Mouse (Mus musculus) limb, embryonic 13.5 days (tissue): ENCODE measurements around the gene Ncstn. TPM values are rescaled to one million over a fixed set of nuclear protein-coding genes. Genes with fewer than 3 reads are reported as not detected.

Experiments
- ATAC-seq: fragments of 200-750 bp; cut with Nextera tagmentation; 2 replicates; pipeline ENCODE4 v1.8.0; 2017; ENCODE audit warnings: low read depth, moderate number of reproducible peaks, moderate TSS enrichment; ENCODE audit not compliant: low FRiP score
- H3K27ac ChIP-seq: fragments of 300-500 bp; sonication (generic); 2 replicates; pipeline ENCODE4 v1.5.1; 2015; ENCODE audit warnings: inconsistent platforms, mild to moderate bottlenecking, moderate library complexity
- H3K27me3 ChIP-seq: fragments of 300-500 bp; sonication (generic); 2 replicates; pipeline ENCODE4 v1.6.1; 2015; ENCODE audit warnings: mild to moderate bottlenecking, inconsistent platforms
- H3K36me3 ChIP-seq: fragments of 300-500 bp; sonication (generic); 2 replicates; pipeline ENCODE4 v1.6.1; 2015; ENCODE audit warnings: inconsistent platforms, mild to moderate bottlenecking, moderate library complexity
- H3K4me1 ChIP-seq: fragments of 300-500 bp; sonication (generic); 2 replicates; pipeline ENCODE4 v1.6.1; 2015; ENCODE audit warnings: inconsistent platforms
- H3K4me2 ChIP-seq: fragments of 300-500 bp; sonication (generic); replicated peaks from 2 replicates; pipeline ENCODE4 v1.6.1; 2015; ENCODE audit warnings: inconsistent platforms, mild to moderate bottlenecking, moderate library complexity
- H3K4me3 ChIP-seq: fragments of 300-500 bp; sonication (generic); 2 replicates; pipeline ENCODE4 v1.5.1; 2015; ENCODE audit warnings: moderate library complexity, mild to moderate bottlenecking, inconsistent platforms
- H3K9ac ChIP-seq: fragments of 300-500 bp; sonication (generic); 2 replicates; pipeline ENCODE4 v1.6.1; 2015; ENCODE audit warnings: mild to moderate bottlenecking, inconsistent platforms
- H3K9me3 ChIP-seq: fragments of 300-500 bp; sonication (generic); 2 replicates; pipeline ENCODE4 v1.6.1; 2016; ENCODE audit warnings: inconsistent platforms
- whole genome bisulfite sequencing: fragments of 180-500 bp; shearing (Covaris S2); methylation state at CpG from one replicate; pipeline ENCODE4 v1.1.7; 2015; 5-methylcytosine and 5-hydroxymethylcytosine counted together
- polyA plus RNA-seq: library from polyadenylated mRNA; unstranded; fragments of >200 nt; fragmentation: Nextera tagmentation; extraction: Ambion mirVana; gene quantifications from 2 replicates; pipeline ENCODE4 v1.2.1, GENCODE M21; 2015

Gene Ncstn
- polyA plus RNA-seq, 1 experiment from 2014 or later = 107 TPM

- ATAC-seq = no peak
- no peak overlapping the region for H3K4me2 ChIP-seq
- no peak overlapping the region for H3K4me3 ChIP-seq
- 66% methylated on average over 13 of the region's 13 CpGs for WGBS
- H3K4me1 ChIP-seq = peaks cover 24% of the 10 kb centered on the region
- peak overlapping the region; percentile 65 for H3K27ac ChIP-seq
- no peaks in the 10 kb centered on the region for H3K9me3 ChIP-seq
- no peak overlapping the region for H3K9ac ChIP-seq
- H3K27me3 ChIP-seq = no peaks in the 10 kb centered on the region
- H3K36me3 ChIP-seq = peaks cover 58% of the 10 kb centered on the region
Observed at GRCm38 (mm10) chr1:172064613-172065141, 17.9 kb downstream of the Ncstn start.

- H3K27ac ChIP-seq = peak overlapping the region; percentile 22; the same call in 1 of the 2 replicates
- H3K9ac ChIP-seq = no peak overlapping the region
- peaks cover 24% of the 10 kb centered on the region for H3K4me1 ChIP-seq
- 24% methylated on average over 4 of the region's 4 CpGs for WGBS
- H3K27me3 ChIP-seq = no peaks in the 10 kb centered on the region
- H3K9me3 ChIP-seq = no peaks in the 10 kb centered on the region
- H3K4me2 ChIP-seq = no peak overlapping the region
- no peak for ATAC-seq
- H3K36me3 ChIP-seq = peaks cover 45% of the 10 kb centered on the region
- no peak overlapping the region for H3K4me3 ChIP-seq
Observed at GRCm38 (mm10) chr1:172063291-172064023, 19.1 kb downstream of the Ncstn start.

GRCm38 (mm10) chr1:172062101-172062500 lies 20.5 kb downstream of the Ncstn start:
- Histone ChIP-seq H3K9me3 (no peaks in the 10 kb centered on the region), H3K36me3 (peaks cover 32% of the 10 kb centered on the region), H3K4me2 (no peak overlapping the region), H3K27ac (no peak overlapping the region), H3K4me1 (peaks cover 34% of the 10 kb centered on the region), H3K4me3 (no peak overlapping the region), H3K9ac (no peak overlapping the region), H3K27me3 (peaks cover 3% of the 10 kb centered on the region; the same call in 1 of the 2 replicates)
- 84% methylated on average over 2 of the region's 2 CpGs for WGBS
- no peak for ATAC-seq

GRCm38 (mm10) chr1:172061217-172061616 lies 21.4 kb downstream of the Ncstn start:
- no peak overlapping the region for H3K9ac ChIP-seq
- peaks cover 12% of the 10 kb centered on the region for H3K27me3 ChIP-seq
- H3K4me1 ChIP-seq = peaks cover 34% of the 10 kb centered on the region
- H3K36me3 ChIP-seq = peaks cover 23% of the 10 kb centered on the region
- 34% methylated on average over 8 of the region's 8 CpGs for WGBS
- no peak for ATAC-seq
- H3K4me3 ChIP-seq = no peak overlapping the region
- H3K4me2 ChIP-seq = no peak overlapping the region
- H3K27ac ChIP-seq = no peak overlapping the region
- H3K9me3 ChIP-seq = no peaks in the 10 kb centered on the region

GRCm38 (mm10) chr1:172060659-172061058 lies 21.9 kb downstream of the Ncstn start:
- H3K4me1 ChIP-seq = peaks cover 34% of the 10 kb centered on the region
- no peak overlapping the region for H3K27ac ChIP-seq
- H3K9me3 ChIP-seq = no peaks in the 10 kb centered on the region
- H3K4me2 ChIP-seq = no peak overlapping the region
- no peak overlapping the region for H3K9ac ChIP-seq
- peaks cover 18% of the 10 kb centered on the region for H3K27me3 ChIP-seq
- no peak for ATAC-seq
- peaks cover 17% of the 10 kb centered on the region for H3K36me3 ChIP-seq
- 33% methylated on average over 4 of the region's 4 CpGs for WGBS
- no peak overlapping the region for H3K4me3 ChIP-seq

GRCm38 (mm10) chr1:172058874-172059273 lies 23.7 kb downstream of the Ncstn start:
- no peak overlapping the region for H3K9ac ChIP-seq
- no peak overlapping the region for H3K27ac ChIP-seq
- no peaks in the 10 kb centered on the region for H3K9me3 ChIP-seq
- H3K4me1 ChIP-seq = peaks cover 25% of the 10 kb centered on the region
- no peaks in the 10 kb centered on the region for H3K36me3 ChIP-seq
- 65% methylated on average over 7 of the region's 7 CpGs for WGBS
- ATAC-seq = no peak
- H3K4me2 ChIP-seq = no peak overlapping the region
- H3K4me3 ChIP-seq = no peak overlapping the region
- H3K27me3 ChIP-seq = peaks cover 35% of the 10 kb centered on the region

- Histone ChIP-seq H3K36me3 (no peaks in the 10 kb centered on the region), H3K27me3 (peaks cover 40% of the 10 kb centered on the region), H3K9me3 (no peaks in the 10 kb centered on the region), H3K27ac (no peak overlapping the region), H3K4me1 (peaks cover 25% of the 10 kb centered on the region), H3K9ac (0 out of 2 replicates have a peak overlapping the region, but pooled peaks have one; percentile 4), H3K4me3 (no peak overlapping the region), H3K4me2 (no peak overlapping the region)
- 71% methylated on average over 6 of the region's 6 CpGs for WGBS
- ATAC-seq = no peak
Observed at GRCm38 (mm10) chr1:172058321-172058720, 24.3 kb downstream of the Ncstn start.

- Histone ChIP-seq H3K27ac (no peak within 1 kb of the TSS), H3K36me3 (no peaks in the 10 kb centered on the region), H3K4me3 (no peak within 1 kb of the TSS), H3K9me3 (no peaks in the 10 kb centered on the region), H3K9ac (0 out of 2 replicates have a peak within 1 kb of the TSS, but pooled peaks have one; percentile 4), H3K4me1 (peaks cover 26% of the 10 kb centered on the region), H3K27me3 (peaks cover 48% of the 10 kb centered on the region), H3K4me2 (no peak within 1 kb of the TSS)
- WGBS = 53% methylated on average over 2 of the region's 2 CpGs
- ATAC-seq = peak; percentile 52
Observed at GRCm38 (mm10) chr1:172057491-172057921, 25.1 kb downstream of the Ncstn start, which contains the start of gene Nhlh1. Nhlh1 (minus strand) TSS chr1:172057573.

- Histone ChIP-seq H3K4me3 (no peak overlapping the region), H3K4me2 (no peak overlapping the region), H3K27me3 (peaks cover 59% of the 10 kb centered on the region), H3K9me3 (no peaks in the 10 kb centered on the region), H3K9ac (no peak overlapping the region), H3K27ac (no peak overlapping the region), H3K4me1 (peaks cover 26% of the 10 kb centered on the region), H3K36me3 (no peaks in the 10 kb centered on the region)
- 76% methylated on average over 4 of the region's 4 CpGs for WGBS
- ATAC-seq = no peak
Observed at GRCm38 (mm10) chr1:172056251-172056650, 26.3 kb downstream of the Ncstn start.

- H3K4me1 ChIP-seq = peaks cover 25% of the 10 kb centered on the region
Observed at GRCm38 (mm10) chr1:172053541-172054440, 28.8 kb downstream of the Ncstn start.

GRCm38 (mm10) chr1:172052766-172053279 lies 29.8 kb downstream of the Ncstn start:
- no peak for ATAC-seq
- Histone ChIP-seq H3K9me3 (no peaks in the 10 kb centered on the region), H3K4me2 (peak overlapping the region; percentile 74), H3K4me1 (peaks cover 28% of the 10 kb centered on the region), H3K27me3 (peaks cover 74% of the 10 kb centered on the region), H3K4me3 (peak overlapping the region; percentile 10; the same call in 1 of the 2 replicates), H3K36me3 (no peaks in the 10 kb centered on the region), H3K9ac (no peak overlapping the region), H3K27ac (no peak overlapping the region)
- 11% methylated on average over 10 of the region's 10 CpGs for WGBS

More at GRCm38 (mm10) chr1:172053541-172054440, 28.8 kb downstream of the Ncstn start:
- Histone ChIP-seq H3K9me3 (no peaks in the 10 kb centered on the region), H3K9ac (peak overlapping the region; percentile 65), H3K36me3 (no peaks in the 10 kb centered on the region), H3K4me3 (peak overlapping the region; percentile 42), H3K4me2 (peak overlapping the region; percentile 74), H3K27me3 (peaks cover 74% of the 10 kb centered on the region), H3K27ac (no peak overlapping the region)
- ATAC-seq = no peak
- 2% methylated on average over 42 of the region's 42 CpGs for WGBS
